Mouse (Mus musculus) gastrocnemius, postnatal 4 days (tissue): ENCODE data around the gene Bfsp2. TPM values are rescaled to one million over a fixed set of nuclear protein-coding genes. Genes with fewer than 3 reads are reported as not detected.
"Not testable (repeated sequence)": the region's sequence is repeated elsewhere in the genome, so short reads cannot be mapped to it uniquely, and the experiment has no call there.

Source experiments
- DNase-seq, 2 experiments: peaks; one replicate each; pipeline ENCODE4 v3.0.0; 2021 to 2022; ENCODE audit warnings: low spot score in 2 of 2, mixed read lengths in 2 of 2
- total RNA-seq, 2 experiments: library from RNA; stranded (reverse); gene quantifications; 2 replicates each; pipeline ENCODE4 v1.2.3; 2021

The Bfsp2 gene
- total RNA-seq, 2 experiments from 2014 or later, result 0.62 to 0.64 TPM

DNA sequence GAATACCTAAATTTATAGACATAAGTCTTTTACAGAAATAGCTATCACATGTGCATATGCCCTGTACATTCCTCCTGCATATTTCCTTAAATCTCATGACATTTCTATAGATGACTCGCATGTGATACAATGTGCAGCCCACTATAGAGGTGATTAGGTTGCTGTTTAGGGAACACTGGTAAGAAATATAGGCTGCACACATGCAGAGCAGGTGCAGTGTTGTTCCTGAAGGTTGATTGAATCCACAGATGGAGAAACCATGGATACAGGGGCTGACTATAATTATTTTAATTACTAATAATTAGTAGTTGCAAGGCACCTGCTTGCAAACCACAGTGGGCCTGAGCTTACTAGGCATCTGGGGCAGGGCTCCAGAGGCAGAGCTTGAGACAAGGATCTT is 48.5 kb downstream of the Bfsp2 start:
- DNase-seq, result no peak

DNA sequence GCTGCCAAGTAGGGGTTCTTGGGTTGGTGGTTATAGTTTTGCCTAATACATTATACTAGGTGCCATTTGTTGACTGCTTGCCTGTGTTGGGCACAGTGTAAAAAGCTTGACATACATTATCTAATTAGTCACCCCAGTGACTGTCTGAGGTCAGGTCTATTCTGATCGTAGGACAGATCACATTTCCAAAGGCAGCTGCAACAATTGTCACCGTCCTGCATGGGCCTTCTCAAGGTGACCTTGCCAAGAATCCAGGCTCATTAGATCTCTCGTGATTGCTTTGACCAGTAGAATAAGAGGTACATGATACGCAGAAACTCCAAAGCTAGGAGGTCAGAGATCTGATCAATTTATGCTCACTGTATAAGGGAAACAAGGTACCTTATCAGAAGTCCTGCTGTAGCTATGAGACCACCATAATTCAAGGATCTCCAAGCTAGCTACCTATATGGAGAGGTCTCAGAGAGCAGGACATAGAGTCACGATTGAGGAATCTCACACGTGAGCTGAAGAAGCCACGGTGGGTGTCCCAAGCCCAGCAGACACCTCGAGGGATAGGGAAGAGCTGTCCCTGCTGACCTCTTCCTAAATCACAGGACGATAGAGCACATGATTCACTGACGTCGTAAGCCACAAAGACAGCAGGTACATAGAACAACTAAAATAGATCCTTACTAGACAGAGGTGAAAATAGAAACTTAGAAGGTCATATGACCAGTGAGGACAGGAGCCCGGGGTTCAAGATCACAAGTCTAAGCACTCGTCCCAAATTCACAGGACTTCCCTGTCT is 49.6 kb downstream of the Bfsp2 start:
- DNase-seq, result no peak

DNA sequence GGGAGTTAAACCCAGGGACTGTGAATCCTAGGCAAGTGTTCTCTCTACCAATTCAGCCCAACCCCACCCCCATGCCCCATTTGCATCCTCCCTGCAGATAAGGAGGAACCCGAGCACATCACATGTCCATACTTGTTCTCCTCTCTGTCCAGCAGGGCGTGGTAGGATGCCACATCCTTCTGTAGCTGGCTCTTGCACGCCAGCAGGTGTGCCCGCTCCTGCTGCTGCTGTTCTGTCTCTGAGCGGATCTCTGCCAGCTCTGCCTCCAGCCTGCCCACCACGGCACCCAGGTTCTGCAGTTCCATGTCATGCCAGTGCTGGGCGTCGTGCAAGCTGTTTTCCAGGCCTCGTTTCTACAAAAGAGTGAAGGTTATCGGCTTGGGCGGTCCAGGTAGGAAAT is 53.8 kb downstream of the Bfsp2 start:
- DNase-seq, result no peak

DNA sequence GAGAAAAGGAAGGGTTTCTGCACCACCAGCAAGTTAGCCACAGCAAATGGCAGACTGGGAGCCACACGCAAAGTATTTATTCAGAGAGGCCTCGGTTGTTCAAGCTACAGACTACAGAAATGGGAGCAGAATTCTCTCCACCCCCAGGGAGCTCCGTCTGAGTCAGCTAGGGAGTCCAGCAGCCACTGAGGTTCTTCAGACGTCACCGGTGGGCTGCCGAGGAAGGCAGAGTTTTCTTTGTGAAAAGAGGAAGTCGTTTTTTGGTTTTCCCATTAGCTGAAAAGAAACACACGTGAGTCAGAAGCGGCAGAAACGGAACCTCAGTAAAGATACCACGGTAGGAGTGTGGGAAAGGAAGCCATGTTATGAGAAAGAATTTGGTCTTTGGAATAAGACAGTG is 55.4 kb downstream of the Bfsp2 start:
- DNase-seq, result no peak

DNA sequence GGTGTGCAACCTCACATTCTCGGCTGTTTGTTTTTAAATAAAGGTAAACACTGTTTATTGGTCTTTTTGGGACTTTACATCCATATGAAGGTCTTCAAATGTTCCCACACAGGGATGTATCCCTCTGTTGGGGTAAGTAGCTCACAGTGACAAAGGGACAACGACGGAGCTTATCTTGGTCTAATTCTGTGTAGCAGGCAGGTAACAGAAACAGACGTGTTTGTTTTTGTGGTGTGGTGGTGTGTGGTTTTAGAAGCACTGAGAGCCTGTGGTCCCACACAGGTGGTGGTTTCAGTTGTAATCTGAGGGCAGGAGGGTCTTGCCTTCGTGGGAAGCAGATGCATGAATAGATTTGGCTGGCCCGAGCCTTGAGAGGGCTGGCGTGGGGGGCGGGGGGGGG is 56.3 kb downstream of the Bfsp2 start:
- DNase-seq, result no peak

DNA sequence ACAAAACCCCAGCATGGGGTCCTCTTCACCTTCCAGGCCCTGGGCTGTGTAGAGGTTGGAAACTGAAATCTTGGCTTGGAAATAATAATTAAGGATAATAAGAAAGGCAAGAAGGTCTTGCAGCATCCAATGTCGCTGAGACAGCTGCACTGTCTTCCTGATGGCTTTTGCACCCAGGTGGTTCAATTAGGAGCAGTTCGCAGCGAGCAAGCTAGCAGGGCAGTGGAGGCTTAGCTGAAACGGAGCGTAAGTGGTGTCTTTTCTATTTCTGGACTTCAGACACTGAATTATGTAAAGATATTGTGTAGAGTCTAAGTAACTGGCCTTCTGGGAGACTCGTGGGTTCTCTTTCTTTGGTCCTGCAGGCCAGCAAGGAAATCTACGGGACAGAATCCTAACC is 56.8 kb downstream of the Bfsp2 start:
- DNase-seq, result no peak

DNA sequence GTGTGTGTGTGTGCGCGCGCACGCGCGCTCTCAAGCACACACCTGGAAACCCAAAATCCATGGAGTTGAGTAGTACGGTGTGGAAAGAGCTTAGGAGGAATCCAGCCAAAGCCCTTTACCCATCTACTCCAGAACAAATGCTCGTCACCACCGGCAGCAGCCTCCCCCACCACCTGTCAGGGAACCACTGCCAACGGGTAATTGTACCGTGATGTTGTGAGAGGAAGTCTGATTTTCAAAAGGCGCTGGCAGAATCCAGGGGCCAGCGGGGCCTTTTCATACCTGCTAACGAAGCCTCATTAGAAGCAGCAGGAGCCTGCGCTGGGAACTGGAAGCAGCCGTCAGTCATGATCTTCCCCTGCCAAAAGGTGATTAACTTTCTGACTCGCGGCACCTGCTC is 57.4 kb downstream of the Bfsp2 start:
- DNase-seq, result no peak

DNA sequence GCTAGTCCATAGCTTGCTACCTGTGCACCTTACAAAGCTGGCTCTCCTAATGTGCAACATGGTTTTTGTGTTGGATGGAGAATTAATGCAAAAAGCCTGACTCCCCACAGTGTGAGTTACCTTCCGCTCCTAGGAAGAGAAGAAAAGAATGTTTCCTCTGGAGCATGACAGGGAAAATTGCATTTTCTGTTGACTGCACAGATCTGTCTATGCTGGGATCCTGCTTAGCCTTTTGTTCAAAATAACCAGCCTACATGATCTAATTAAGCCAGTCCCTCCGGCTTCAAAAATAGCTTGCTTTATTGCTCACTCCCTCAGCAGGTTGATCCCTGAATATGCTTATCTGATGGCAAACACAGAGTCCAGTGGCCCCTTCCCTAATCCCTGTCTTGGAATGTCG is 59.4 kb downstream of the Bfsp2 start:
- no peak for DNase-seq

DNA sequence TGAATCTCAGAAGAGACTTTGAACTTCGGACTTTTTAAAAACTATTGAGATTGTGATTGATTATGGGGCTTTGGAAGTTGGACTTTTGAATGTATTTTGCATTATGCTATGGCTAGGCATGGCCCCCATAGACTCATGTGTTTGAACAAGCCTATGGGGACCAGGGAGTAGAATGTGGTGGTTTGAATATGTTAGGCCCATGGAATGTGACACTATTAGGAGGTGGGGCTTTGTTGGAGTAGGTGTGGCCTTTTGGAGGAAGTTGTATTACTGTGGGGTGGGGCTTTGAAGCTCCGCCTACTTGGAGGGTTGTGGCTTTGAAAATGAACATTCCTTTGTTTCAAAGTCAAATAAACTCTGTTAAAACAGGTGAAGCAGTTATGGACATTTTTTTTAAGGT is 61.4 kb downstream of the Bfsp2 start:
- no peak for DNase-seq

DNA sequence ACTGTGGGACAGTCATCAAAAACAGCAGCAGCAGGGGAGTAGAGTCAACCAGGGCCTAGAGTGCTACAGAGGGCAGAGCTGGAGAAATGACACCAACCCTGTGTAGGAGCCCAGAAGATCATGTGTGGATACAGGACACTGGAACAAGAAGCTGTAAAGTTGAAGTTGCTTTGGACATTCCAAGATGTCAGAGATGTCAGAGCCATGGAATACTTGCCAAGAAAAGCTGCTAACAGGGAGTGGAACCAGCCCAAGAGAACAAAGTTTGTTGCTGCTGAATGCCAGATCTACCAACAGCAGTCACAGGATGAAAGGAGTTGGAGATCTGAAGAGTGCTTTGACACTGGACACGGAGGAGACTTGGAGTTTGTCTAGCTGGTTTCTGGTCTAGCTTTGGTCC is 62.0 kb downstream of the Bfsp2 start:
- not testable (repeated sequence) for DNase-seq

DNA sequence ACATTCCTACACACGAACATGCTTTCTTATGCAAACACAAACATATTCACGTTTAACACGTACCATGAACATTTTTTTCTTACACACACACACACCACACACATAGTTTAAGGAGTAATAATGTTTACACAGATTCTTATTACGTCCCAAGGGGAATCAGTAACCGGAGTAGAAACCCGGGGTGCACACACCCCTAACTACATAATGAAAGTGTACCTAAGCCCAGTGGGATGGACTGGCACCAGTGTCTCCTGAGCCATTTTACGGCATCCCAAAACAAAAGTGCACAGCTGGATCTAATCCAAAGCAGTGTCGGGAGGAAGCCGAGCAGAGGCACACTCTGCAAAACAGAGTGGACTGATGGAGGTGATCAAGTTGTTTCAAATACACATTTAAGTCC is 66.8 kb downstream of the Bfsp2 start:
- no peak for DNase-seq

DNA sequence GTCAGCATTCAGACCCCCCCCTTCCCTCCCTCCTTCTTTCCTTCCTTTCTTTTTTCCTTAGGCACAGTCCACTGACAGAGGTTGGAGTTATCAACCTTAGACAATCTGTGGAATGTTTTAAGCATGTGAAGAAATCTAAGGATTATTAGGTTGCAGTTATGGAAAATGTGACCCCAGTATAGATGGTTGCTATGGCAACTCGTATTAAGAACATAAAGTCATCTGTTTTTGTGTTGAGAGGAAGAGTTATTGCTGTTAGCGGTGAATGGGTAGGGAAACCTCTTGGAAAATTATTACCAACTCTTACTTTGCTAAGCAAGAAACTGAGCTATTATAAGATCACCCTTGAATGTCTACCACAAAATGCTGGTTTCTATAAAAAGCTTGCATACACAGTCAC is 71.1 kb downstream of the Bfsp2 start:
- no peak for DNase-seq

DNA sequence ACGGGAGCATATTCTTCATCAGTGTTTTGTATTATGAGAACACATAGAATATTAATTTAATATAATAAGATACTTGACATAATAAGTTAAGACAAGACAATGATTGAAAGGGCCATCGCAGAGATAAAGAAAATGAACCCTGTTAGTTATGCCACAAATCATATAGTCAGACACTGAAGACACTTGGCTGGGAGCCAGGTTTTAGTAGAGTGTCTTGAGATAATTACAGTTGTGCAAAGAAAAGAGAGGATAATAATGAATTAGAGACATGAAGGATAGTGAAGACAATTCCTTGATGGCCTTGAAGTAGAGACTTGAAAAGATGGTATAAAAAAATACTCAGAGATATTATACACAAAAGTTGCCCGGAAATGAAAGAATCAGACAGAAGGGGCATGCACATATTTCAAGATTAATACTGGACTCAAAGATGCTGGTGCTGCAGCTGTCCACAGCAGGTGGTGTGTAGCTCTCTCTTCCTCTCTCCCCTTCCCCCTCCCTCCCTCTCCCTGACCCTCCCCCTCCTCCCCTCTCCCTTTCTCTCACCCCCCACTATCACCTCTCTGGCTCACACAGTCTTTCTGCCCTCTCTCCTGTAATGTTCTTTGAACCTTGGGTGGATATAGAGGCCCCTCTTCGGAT is 72.0 kb downstream of the Bfsp2 start:
- DNase-seq, result no peak

DNA sequence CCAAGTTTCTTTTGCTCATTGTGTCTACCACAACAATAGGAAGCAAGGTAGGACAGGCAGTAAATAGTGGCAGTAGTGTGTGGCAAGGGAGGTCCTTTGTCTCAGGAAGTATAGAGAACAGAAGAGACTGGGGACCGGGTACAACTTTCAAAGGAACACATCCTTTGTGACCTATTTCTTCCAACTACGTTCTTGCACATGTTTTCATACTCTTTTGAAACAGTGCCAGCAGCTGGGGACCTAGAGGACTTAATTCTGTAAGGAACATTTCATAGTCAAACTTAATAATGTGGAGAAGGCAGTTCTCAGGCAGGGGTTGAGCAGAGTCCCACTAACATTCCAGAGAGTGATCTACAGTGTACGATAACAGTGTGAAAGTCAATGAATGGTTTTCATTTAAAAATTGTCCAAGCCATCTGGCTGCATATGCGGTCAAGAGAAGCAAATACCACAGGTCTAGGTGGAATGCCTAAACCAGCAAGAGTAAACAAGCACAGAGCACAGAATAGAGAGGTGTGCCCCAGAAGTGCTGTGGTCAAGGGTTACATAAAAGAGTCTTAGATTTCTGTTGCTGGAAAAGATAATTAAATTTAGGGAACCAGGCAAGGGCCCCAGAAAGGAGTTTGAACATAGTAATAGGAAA is 76.8 kb downstream of the Bfsp2 start:
- no peak for DNase-seq

DNA sequence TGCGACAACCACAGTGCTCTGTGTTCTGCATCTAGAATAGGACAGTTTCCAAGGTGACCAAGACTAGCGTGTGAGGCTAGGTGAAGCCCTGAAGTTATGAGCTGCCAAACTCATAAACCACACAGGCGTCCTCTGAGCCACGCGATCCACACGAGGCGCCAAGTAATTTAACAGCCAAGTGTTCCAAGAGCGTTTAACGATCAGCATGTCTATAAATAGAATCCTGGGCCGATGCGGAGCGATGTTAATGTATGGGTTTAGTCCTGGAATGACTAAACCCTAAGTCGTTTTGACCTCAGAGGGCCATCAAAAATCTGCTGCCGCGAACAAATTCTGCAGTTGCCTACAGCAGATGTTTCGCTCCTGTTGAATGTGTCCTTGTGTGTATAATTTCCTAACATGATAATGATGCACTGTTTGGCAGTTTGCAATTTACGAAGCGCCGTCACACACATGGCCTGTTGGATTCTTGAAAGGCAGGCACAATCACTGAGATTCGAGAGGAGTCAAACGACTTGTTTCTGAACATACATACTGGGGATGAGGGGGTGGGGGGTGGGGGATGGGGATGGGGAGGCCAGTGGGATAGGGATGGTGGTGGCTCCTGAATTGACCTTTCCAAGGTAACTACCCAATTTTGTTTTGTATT is 81.6 kb downstream of the Bfsp2 start:
- DNase-seq, result no peak

DNA sequence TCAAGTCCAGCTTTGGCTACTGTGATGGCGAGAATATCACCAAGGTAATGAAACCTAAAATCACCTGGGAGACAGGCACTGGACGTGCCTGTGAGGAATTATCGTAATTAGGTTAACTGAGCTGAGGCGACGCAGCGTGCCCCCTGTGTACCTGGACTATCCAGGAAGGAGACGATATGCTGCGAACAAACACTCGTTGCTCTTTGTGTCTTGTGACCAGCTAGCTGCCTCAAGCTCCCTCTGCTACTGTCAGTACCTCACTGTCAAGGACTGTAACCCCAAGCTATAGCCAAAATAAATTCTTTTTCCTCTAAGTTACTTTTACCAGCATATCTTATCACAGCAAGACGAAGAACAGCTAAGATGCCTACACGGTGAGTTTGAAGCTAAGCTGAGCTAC is 87.0 kb downstream of the Bfsp2 start:
- no peak for DNase-seq

DNA sequence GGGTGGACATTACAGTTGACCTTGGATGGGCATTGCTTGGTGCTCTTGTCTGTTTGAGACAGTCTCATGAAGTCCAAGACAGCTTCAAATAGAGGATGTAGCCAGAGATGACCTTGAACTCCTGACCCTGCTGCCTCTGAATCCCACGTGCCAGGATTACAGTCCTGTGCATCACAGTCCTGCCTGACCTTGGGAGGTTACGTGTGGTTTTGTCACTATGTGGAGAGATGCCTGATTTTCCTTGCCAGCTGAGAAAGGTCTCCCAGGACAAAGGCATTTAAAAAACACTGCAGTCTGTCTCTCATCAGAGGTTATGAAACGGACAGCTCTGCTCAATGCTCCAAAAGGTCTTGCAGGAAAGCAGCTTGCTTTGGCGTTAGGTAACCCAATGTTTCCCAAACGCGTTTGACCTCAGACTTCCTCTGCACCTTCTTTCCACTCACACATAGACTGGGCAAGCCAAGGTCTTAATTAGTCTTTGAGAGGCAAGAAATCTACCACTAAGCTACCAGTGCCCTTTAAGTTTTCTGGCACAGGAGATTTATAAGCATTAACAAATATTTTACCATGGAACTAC is 88.3 kb downstream of the Bfsp2 start:
- DNase-seq, result no peak

DNA sequence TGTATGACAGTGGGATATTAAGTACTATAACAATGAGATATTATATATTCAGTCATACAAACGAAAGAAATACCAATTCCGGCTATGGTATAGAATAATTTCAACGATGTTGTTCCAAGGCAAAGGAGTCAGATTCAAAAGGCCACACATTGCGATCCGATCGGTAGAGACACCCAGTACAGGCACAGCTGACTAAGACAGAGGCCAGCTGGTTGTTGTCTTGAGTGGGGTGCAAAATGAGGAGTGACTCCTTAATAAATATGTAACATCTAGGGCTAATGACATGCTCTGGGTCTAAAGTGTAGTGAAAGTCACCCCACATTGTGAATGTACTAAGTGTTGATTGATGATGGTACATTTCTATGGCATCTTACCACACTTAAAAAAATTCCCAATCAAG is 91.0 kb downstream of the Bfsp2 start:
- no peak for DNase-seq

DNA sequence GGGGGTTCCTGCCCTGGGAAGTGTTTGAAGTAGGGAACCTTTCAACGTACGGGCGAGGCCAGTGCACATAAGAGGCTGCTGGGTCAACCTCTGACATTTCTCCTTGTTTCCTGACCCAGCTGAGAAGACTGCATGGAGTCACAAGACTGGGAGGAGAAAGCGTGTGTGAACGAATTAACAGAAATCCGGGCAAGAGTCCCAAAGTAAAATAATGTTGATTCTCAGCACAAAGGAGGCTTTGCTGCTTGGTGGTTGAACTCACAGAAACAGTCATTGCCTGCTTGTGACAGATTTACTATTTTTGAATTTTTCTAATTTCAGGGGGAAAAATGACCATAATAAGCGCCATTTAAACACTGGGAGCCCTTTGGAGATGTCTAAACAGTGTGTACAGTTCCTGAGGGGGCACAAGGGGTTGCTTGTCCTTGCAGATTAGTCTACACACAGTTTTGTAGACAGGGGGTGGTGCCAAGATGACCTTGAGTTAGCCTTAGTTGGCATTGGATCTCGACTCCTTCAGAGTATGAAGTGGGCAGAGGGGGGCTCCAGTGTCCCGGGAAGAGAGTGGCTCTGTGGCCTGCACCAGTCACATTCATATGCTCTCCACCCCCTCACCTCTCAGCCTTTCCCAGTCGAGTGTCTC is 93.1 kb downstream of the Bfsp2 start:
- no peak for DNase-seq

DNA sequence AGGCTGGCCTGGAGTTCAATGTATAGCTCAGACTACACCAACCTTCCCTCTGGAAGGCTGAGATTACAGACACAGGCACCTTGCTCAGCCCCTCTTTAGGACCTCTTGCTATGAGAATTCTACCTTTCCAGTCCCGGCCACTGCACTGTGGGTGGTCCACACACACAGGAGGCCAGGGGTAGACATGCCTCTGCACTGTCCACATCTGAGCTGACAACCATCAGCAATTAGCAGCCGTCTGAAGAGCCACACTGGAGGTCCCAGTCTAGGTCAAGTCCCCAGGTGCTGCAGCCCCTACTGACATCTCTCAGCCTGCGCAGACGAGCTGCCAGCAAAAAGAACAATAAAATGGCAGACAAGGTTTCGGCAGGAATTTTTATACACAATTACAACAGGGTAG is 93.6 kb downstream of the Bfsp2 start:
- no peak for DNase-seq

DNA sequence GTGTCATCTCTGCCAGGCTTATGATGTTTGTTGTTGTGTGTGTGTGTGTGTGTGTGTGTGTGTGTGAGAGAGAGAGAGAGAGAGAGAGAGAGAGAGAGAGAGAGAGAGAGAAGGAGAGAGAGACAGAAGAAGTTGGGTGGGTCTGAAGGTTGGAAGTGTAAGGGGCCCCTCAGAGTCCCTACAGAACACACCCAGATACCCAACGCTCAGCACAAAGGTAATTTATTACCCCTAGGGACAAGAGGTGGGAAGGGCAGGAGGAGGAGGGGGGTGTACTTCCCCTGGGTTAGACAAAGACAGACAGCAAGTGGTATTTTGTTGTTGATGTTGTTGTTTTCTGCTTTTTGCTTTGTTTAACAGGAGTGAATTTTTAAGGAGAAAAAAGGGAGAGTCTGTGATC is 94.6 kb downstream of the Bfsp2 start:
- no peak for DNase-seq
